In genomic region chr4:47122051-47122706, GRCm38 (mm10) we compare ENCODE assay signal across 9 mouse cellular contexts. TPM values are rescaled to one million over a fixed set of nuclear protein-coding genes. Genes with fewer than 3 reads are reported as not detected.
DNase-seq lines count a peak whose midpoint lies in the region; ATAC-seq and TF ChIP-seq lines count a peak whose summit lies in the region.
"Had no signal": no experiment of that assay in that cellular context is flagged by ENCODE, and none has a peak within 500 bp of the region (broad histone marks: within the 10 kb centered on the region; RNA-seq: fewer than 3 reads in every experiment).

No protein-coding gene starts in this region.

- no peak overlapping the region for H3K4me3 ChIP-seq in neural tube, embryonic 15.5 days (replicated peaks)
- H3K4me3 ChIP-seq in hindbrain, embryonic 14.5 days (replicated peaks; ENCODE audit: low read length): no peak overlapping the region
- H3K4me3 ChIP-seq: neural tube, embryonic 12.5 days had no signal

- H3K27ac ChIP-seq in neural tube, embryonic 15.5 days (replicated peaks): no peak overlapping the region
- H3K27ac ChIP-seq in hindbrain, embryonic 14.5 days: no peak overlapping the region
- H3K27ac ChIP-seq: neural tube, embryonic 12.5 days had no signal

- peak; percentile 65 for DNase-seq in neural tube, embryonic 10.5 days (ENCODE audit: extremely low spot score, low spot score)
- DNase-seq in Patski (ENCODE audit: low read depth, low spot score): no peak
- DNase-seq in hindbrain, embryonic 14.5 days (ENCODE audit: low spot score): peak; percentile 81
- DNase-seq in left cerebral cortex, postnatal 4 days: peak; percentile 76
- peak; percentile 85 for DNase-seq in retina, embryonic 14.5 days (ENCODE audit: low spot score)

- H3K36me3 ChIP-seq in neural tube, embryonic 15.5 days: no peaks in the 10 kb centered on the region
- no peaks in the 10 kb centered on the region for H3K36me3 ChIP-seq in hindbrain, embryonic 14.5 days (replicated peaks; ENCODE audit: control insufficient read depth, insufficient read depth)
- H3K36me3 ChIP-seq: neural tube, embryonic 12.5 days had no signal

- H3K27me3 ChIP-seq in neural tube, embryonic 15.5 days (replicated peaks): no peaks in the 10 kb centered on the region
- no peaks in the 10 kb centered on the region for H3K27me3 ChIP-seq in Patski
- H3K27me3 ChIP-seq in hindbrain, embryonic 14.5 days (ENCODE audit: control insufficient read depth, insufficient read depth, low read length): no peaks in the 10 kb centered on the region
- H3K27me3 ChIP-seq: neural tube, embryonic 12.5 days had no signal

- H3K4me1 ChIP-seq in neural tube, embryonic 15.5 days: peaks cover 3% of the 10 kb centered on the region; the same call in 1 of the 2 replicates
- no peaks in the 10 kb centered on the region for H3K4me1 ChIP-seq in hindbrain, embryonic 14.5 days (replicated peaks; ENCODE audit: control insufficient read depth, insufficient read depth, low read length)
- H3K4me1 ChIP-seq: neural tube, embryonic 12.5 days had no signal

- POLR2A ChIA-PET in Patski (lab: Charles Lee): interaction anchor here (0.7 kb wide), 1 partner anchor 14 kb away, joined by 3 read pairs; no protein-coding TSS in a partner anchor

- 64% methylated on average over 13 of the region's 13 CpGs for WGBS in neural tube, embryonic 15.5 days
- 66% methylated on average over 13 of the region's 13 CpGs for WGBS in hindbrain, embryonic 14.5 days

- CTCF ChIA-PET in Patski (lab: Charles Lee): interaction anchor here (0.6 to 1.8 kb wide), 10 partner anchors 16 to 277 kb away, joined by 3 to 10 read pairs (median 3); no protein-coding TSS in a partner anchor

- TF ChIP-seq CTCF in Patski (IDR thresholded peaks at IDR 0.05): peak; percentile 69

- no peak for ATAC-seq in neural tube, embryonic 15.5 days (ENCODE audit: low FRiP score)
- ATAC-seq in Patski: no peak
- peak; percentile 76 for ATAC-seq in common myeloid progenitor, adult 5-6 weeks (replicated peaks; ENCODE audit: low read depth, poor library complexity, severe bottlenecking)
- ATAC-seq in hindbrain, embryonic 14.5 days (ENCODE audit: low FRiP score): no peak
- no peak for ATAC-seq in erythroid progenitor cell, adult 5-6 weeks (replicated peaks; ENCODE audit: low FRiP score, poor library complexity, severe bottlenecking)

- in situ Hi-C loops in Patski (cut with MboI; ENCODE audit: low pct_unique_long_range_greater_than_20kb): loop anchor here (5.0 kb wide), 3 partner anchors 115 to 280 kb away; partner anchors contain the start of gene Tgfbr1

- intact Hi-C loops in left cerebral cortex, postnatal 4 days (cut with DNase I): loop anchor here (5.0 to 10.0 kb wide), 2 partner anchors 125 to 283 kb away; no protein-coding TSS in a partner anchor

- no peak overlapping the region for H3K9ac ChIP-seq in neural tube, embryonic 15.5 days (replicated peaks)
- H3K9ac ChIP-seq in hindbrain, embryonic 14.5 days: no peak overlapping the region
- H3K9ac ChIP-seq: neural tube, embryonic 12.5 days had no signal

- no peak overlapping the region for H3K4me2 ChIP-seq in neural tube, embryonic 15.5 days
- H3K4me2 ChIP-seq in hindbrain, embryonic 14.5 days (replicated peaks): no peak overlapping the region
- H3K4me2 ChIP-seq: neural tube, embryonic 12.5 days had no signal

- H3K9me3 ChIP-seq in neural tube, embryonic 15.5 days (replicated peaks): no peaks in the 10 kb centered on the region
- H3K9me3 ChIP-seq in hindbrain, embryonic 14.5 days (ENCODE audit: control insufficient read depth, low read length): peaks cover 4% of the 10 kb centered on the region; the same call in 1 of the 2 replicates

RNA-seq across cellular contexts. Expression of gene Galnt12, which starts 30.5 kb away (rescaled TPM):
- polyA plus RNA-seq in neural tube, embryonic 15.5 days (2015; fragmentation: Nextera tagmentation; extraction: Ambion mirVana): 1.3 and 5.0 TPM in 2 replicates
- 5.2 TPM for polyA plus RNA-seq in Patski (2021)
- 1.9 and 3.0 TPM in 2 replicates for total RNA-seq in common myeloid progenitor, adult 5-6 weeks (2017)
- 1.2 TPM in 2 replicates for polyA plus RNA-seq in hindbrain, embryonic 14.5 days (2014; fragmentation: Nextera tagmentation; extraction: Ambion mirVana)
- 1 to 10 TPM; 1.0 to 1.3 TPM for total RNA-seq in left cerebral cortex, postnatal 4 days (2021)
- total RNA-seq in erythroid progenitor cell, adult 5-6 weeks (2015; ENCODE audit: low replicate concordance): 1.4 TPM in 1 of 2 replicates, not detected in the other
- 0.90 TPM in 1 of 2 replicates, not detected in the other for total RNA-seq in erythroid progenitor cell, adult 5-6 weeks (2017; ENCODE audit: low replicate concordance)
